Mouse (Mus musculus) neutrophil, adult 5-6 weeks (primary cell): ENCODE data around the gene Adamts8. TPM values are rescaled to one million over a fixed set of nuclear protein-coding genes. Genes with fewer than 3 reads are reported as not detected.

Experiments used
- ATAC-seq: fragments of 151-379, 151-347 bp; 2 replicates; pipeline ENCODE4 v1.8.0; 2017; ENCODE audit warnings: mild to moderate bottlenecking, moderate TSS enrichment; ENCODE audit not compliant: insufficient number of reproducible peaks, poor library complexity, low FRiP score, severe bottlenecking; ENCODE audit errors: extremely low read depth
- total RNA-seq: library from RNA; stranded (forward); fragments of 200-1000 nt; gene quantifications from 2 replicates; pipeline ENCODE4 v1.2.3, GENCODE M21; 2017

Gene Adamts8
- total RNA-seq, 1 experiment from 2014 or later = not detected

GRCm38 (mm10) chr9:30920736-30921135 lies 21.6 kb upstream of the Adamts8 start:
- no peak for ATAC-seq

GRCm38 (mm10) chr9:30921261-30922103 lies 20.9 kb upstream of the Adamts8 start:
- ATAC-seq = no peak

- no peak for ATAC-seq
Measured at GRCm38 (mm10) chr9:30922197-30922894, 20.0 kb upstream of the Adamts8 start, which contains the start of gene Adamts15. Gene Adamts15 (minus strand): TSS chr9:30922452.

- ATAC-seq = no peak
Measured at GRCm38 (mm10) chr9:30928759-30929158, 13.6 kb upstream of the Adamts8 start.

- ATAC-seq = no peak
Measured at GRCm38 (mm10) chr9:30932346-30932745, 10.0 kb upstream of the Adamts8 start.

- ATAC-seq = no peak
Measured at GRCm38 (mm10) chr9:30934827-30935226, 7.5 kb upstream of the Adamts8 start.

GRCm38 (mm10) chr9:30936674-30937438 lies 5.5 kb upstream of the Adamts8 start:
- ATAC-seq = no peak

GRCm38 (mm10) chr9:30940328-30940727 lies 2.0 kb upstream of the Adamts8 start:
- ATAC-seq = 0 out of 2 replicates have a peak, but pooled peaks have one; percentile 36

- ATAC-seq = no peak
Measured at GRCm38 (mm10) chr9:30943341-30943740, 979 bp downstream of the Adamts8 start.

GRCm38 (mm10) chr9:30944234-30944633 lies 1.9 kb downstream of the Adamts8 start:
- no peak for ATAC-seq

GRCm38 (mm10) chr9:30945276-30945675 lies 2.9 kb downstream of the Adamts8 start:
- no peak for ATAC-seq

GRCm38 (mm10) chr9:30949422-30949821 lies 7.1 kb downstream of the Adamts8 start:
- ATAC-seq = no peak

GRCm38 (mm10) chr9:30949971-30950370 lies 7.6 kb downstream of the Adamts8 start:
- ATAC-seq = no peak

GRCm38 (mm10) chr9:30950592-30950991 lies 8.2 kb downstream of the Adamts8 start:
- no peak for ATAC-seq

GRCm38 (mm10) chr9:30951461-30951860 lies 9.1 kb downstream of the Adamts8 start:
- ATAC-seq = no peak

GRCm38 (mm10) chr9:30953287-30953686 lies 10.9 kb downstream of the Adamts8 start:
- ATAC-seq = no peak

GRCm38 (mm10) chr9:30955246-30955645 lies 12.9 kb downstream of the Adamts8 start:
- ATAC-seq = no peak

- ATAC-seq = no peak
Measured at GRCm38 (mm10) chr9:30963780-30964179, 21.4 kb downstream of the Adamts8 start.

- ATAC-seq = no peak
Measured at GRCm38 (mm10) chr9:30964685-30965084, 22.3 kb downstream of the Adamts8 start.
